Mouse (Mus musculus) liver, adult 2 months (tissue): Measurements from ENCODE around the gene Olfr573-ps1. TPM values are rescaled to one million over a fixed set of nuclear protein-coding genes. Genes with fewer than 3 reads are reported as not detected.

Experiments
- DNase-seq: peaks from one replicate; pipeline ENCODE4 v3.0.0-alpha.2; 2011; ENCODE audit warnings: low read depth, low spot score; ENCODE audit errors: extremely low read depth
- H3K27ac ChIP-seq: fragments of 200-500 bp; replicated peaks from 2 replicates; pipeline ENCODE4 v1.5.1; 2012; ENCODE audit warnings: low read depth, mild to moderate bottlenecking, control low read depth, inconsistent platforms, low read length; ENCODE audit not compliant: insufficient read depth
- H3K27me3 ChIP-seq: fragments of 200-500 bp; 2 replicates; pipeline ENCODE4 v1.6.1; 2012; ENCODE audit warnings: mild to moderate bottlenecking, moderate library complexity, low read length, inconsistent platforms; ENCODE audit not compliant: control insufficient read depth, insufficient read depth
- H3K36me3 ChIP-seq: fragments of 200-500 bp; 2 replicates; pipeline ENCODE4 v1.6.1; 2012; ENCODE audit warnings: low read length, inconsistent platforms; ENCODE audit not compliant: control insufficient read depth, insufficient read depth
- H3K4me1 ChIP-seq: fragments of 200-500 bp; 2 replicates; pipeline ENCODE4 v1.6.1; 2011; ENCODE audit warnings: low read length; ENCODE audit not compliant: control insufficient read depth, insufficient read depth
- H3K4me3 ChIP-seq: fragments of 200-500 bp; 2 replicates; pipeline ENCODE4 v1.5.1; 2011; ENCODE audit warnings: low read depth, mild to moderate bottlenecking, control low read depth, low read length, moderate library complexity; ENCODE audit not compliant: insufficient read depth
- H3K79me2 ChIP-seq: fragments of 200-500 bp; 2 replicates; pipeline ENCODE4 v1.6.1; 2012; ENCODE audit warnings: inconsistent platforms, mild to moderate bottlenecking, low read length, moderate library complexity; ENCODE audit not compliant: control insufficient read depth, insufficient read depth
- H3K9ac ChIP-seq: fragments of 200-500 bp; 2 replicates; pipeline ENCODE4 v1.6.1; 2012; ENCODE audit warnings: low read depth, mild to moderate bottlenecking, control low read depth, inconsistent platforms, low read length
- CTCF ChIP-seq: fragments of 200-500 bp; IDR thresholded peaks from 2 replicates; pipeline ENCODE4 v1.5.1; 2011; ENCODE audit warnings: low read depth, low read length, control low read depth
- POLR2A ChIP-seq: fragments of 200-500 bp; IDR thresholded peaks from 2 replicates; pipeline ENCODE4 v1.6.1; 2011; ENCODE audit warnings: low read length, control low read depth; ENCODE audit not compliant: insufficient read depth; ENCODE audit errors: extremely low read depth
- WGBS: fragments of 180-500 bp; shearing (Covaris S2); methylation state at CpG from one replicate; pipeline ENCODE4 v1.1.7; 2018; 5-methylcytosine and 5-hydroxymethylcytosine counted together
- polyA plus RNA-seq: library from polyadenylated mRNA; depleted of rRNA; stranded (reverse); fragments of >200 nt; gene quantifications from 2 replicates; pipeline ENCODE4 v1.2.3, GENCODE M21; 2012; rRNA removed
- total RNA-seq: library from RNA; depleted of rRNA; stranded (reverse); fragments of >200 nt; gene quantifications from 2 replicates; pipeline ENCODE4 v1.2.3, GENCODE M21; 2014; rRNA removed

The Olfr573-ps1 gene
- total RNA-seq (not detected in 2 replicates), polyA plus RNA-seq (not detected in 2 replicates)

GRCm38 (mm10) chr7:102942475-102942874, at the start of gene Olfr573-ps1:
Gene Olfr573-ps1, minus strand, starts transcription at chr7:102942575.
- no peak within 1 kb of the TSS for H3K4me3 ChIP-seq
- no peaks in the 10 kb centered on the region for H3K4me1 ChIP-seq
- no peaks in the 10 kb centered on the region for H3K27me3 ChIP-seq
- H3K27ac ChIP-seq: no peak within 1 kb of the TSS
- no peaks in the 10 kb centered on the region for H3K79me2 ChIP-seq
- no peak within 1 kb of the TSS for H3K9ac ChIP-seq
- TF ChIP-seq POLR2A (no peak), CTCF (no peak)
- H3K36me3 ChIP-seq: no peaks in the 10 kb centered on the region
- 79% methylated on average over 2 of the region's 2 CpGs for WGBS
- DNase-seq: no peak

- Histone ChIP-seq H3K27me3 (no peaks in the 10 kb centered on the region), H3K36me3 (no peaks in the 10 kb centered on the region), H3K9ac (no peak within 1 kb of the TSS), H3K4me3 (no peak within 1 kb of the TSS), H3K27ac (no peak within 1 kb of the TSS), H3K79me2 (no peaks in the 10 kb centered on the region), H3K4me1 (no peaks in the 10 kb centered on the region)
- no peak for DNase-seq
- WGBS: 57% methylated on average over 3 of the region's 3 CpGs
- TF ChIP-seq CTCF (no peak), POLR2A (no peak)
Measured at GRCm38 (mm10) chr7:102989224-102989623, 46.8 kb upstream of the Olfr573-ps1 start, which contains the start of gene Olfr578. Gene Olfr578, minus strand, starts transcription at chr7:102989324.

DNA sequence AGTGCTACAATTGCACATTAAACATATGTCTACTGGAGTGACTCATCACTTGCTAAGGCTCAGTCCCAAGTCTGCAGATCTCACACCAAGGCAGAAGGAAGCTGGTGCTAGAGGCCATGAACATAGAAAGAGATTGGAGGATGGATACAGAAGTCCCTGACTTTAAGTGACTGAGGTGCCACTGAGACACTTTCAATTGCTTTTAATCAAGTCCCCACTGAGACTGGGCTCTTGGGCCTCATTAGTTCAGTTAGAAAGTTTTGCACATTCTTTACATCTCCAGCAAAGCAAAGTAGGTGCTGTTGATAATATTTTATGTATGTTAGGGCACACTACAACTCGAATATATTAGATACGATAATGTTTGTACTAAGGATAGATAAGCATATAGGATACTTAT, 33.5 kb upstream of the Olfr573-ps1 start, which contains the start of gene Olfr577:
Gene Olfr577 (minus strand): TSS at position 101 of the 400 bp plus-strand sequence.
- no peak for DNase-seq
- H3K27me3 ChIP-seq: no peaks in the 10 kb centered on the region
- no peak within 1 kb of the TSS for H3K4me3 ChIP-seq
- no peak within 1 kb of the TSS for H3K9ac ChIP-seq
- no peak for TF ChIP-seq POLR2A
- no peak for TF ChIP-seq CTCF
- H3K79me2 ChIP-seq: no peaks in the 10 kb centered on the region
- H3K27ac ChIP-seq: no peak within 1 kb of the TSS
- no peaks in the 10 kb centered on the region for H3K36me3 ChIP-seq
- 80% methylated on average over 2 of the region's 2 CpGs for WGBS
- no peaks in the 10 kb centered on the region for H3K4me1 ChIP-seq

GRCm38 (mm10) chr7:102974399-102974798, 32.0 kb upstream of the Olfr573-ps1 start:
- no peaks in the 10 kb centered on the region for H3K36me3 ChIP-seq
- H3K79me2 ChIP-seq: no peaks in the 10 kb centered on the region
- H3K4me1 ChIP-seq: no peaks in the 10 kb centered on the region
- TF ChIP-seq POLR2A (no peak), CTCF (no peak)
- H3K27ac ChIP-seq: no peak overlapping the region
- no peak overlapping the region for H3K9ac ChIP-seq
- 47% methylated on average over 1 of the region's 1 CpGs for WGBS
- DNase-seq: no peak
- no peak overlapping the region for H3K4me3 ChIP-seq
- no peaks in the 10 kb centered on the region for H3K27me3 ChIP-seq

GRCm38 (mm10) chr7:102962360-102962759, 20.0 kb upstream of the Olfr573-ps1 start, which contains the start of gene Olfr576:
Gene Olfr576, plus strand, starts transcription at chr7:102962660.
- no peak within 1 kb of the TSS for H3K27ac ChIP-seq
- no peaks in the 10 kb centered on the region for H3K27me3 ChIP-seq
- no peak within 1 kb of the TSS for H3K9ac ChIP-seq
- H3K36me3 ChIP-seq: no peaks in the 10 kb centered on the region
- no peaks in the 10 kb centered on the region for H3K4me1 ChIP-seq
- 18% methylated on average over 2 of the region's 2 CpGs for WGBS
- H3K79me2 ChIP-seq: no peaks in the 10 kb centered on the region
- no peak for DNase-seq
- TF ChIP-seq CTCF: no peak
- TF ChIP-seq POLR2A: no peak
- H3K4me3 ChIP-seq: no peak within 1 kb of the TSS

GRCm38 (mm10) chr7:102958593-102958992, 16.2 kb upstream of the Olfr573-ps1 start, which contains the start of gene Olfr575:
Gene Olfr575, minus strand, starts transcription at chr7:102958775.
- Histone ChIP-seq H3K9ac (no peak within 1 kb of the TSS), H3K4me3 (no peak within 1 kb of the TSS), H3K79me2 (no peaks in the 10 kb centered on the region), H3K27me3 (no peaks in the 10 kb centered on the region), H3K36me3 (no peaks in the 10 kb centered on the region), H3K4me1 (no peaks in the 10 kb centered on the region), H3K27ac (no peak within 1 kb of the TSS)
- TF ChIP-seq POLR2A (no peak), CTCF (no peak)
- WGBS: 11% methylated on average over 1 of the region's 1 CpGs
- no peak for DNase-seq
